Mouse (Mus musculus): ENCODE measurements around the gene Cma1. TPM values are rescaled to one million over a fixed set of nuclear protein-coding genes. Genes with fewer than 3 reads are reported as not detected.

Gene Cma1
- total and polyA plus RNA-seq, 2 experiments from 2014 or later = 0.76 to 4.4 TPM

DNA sequence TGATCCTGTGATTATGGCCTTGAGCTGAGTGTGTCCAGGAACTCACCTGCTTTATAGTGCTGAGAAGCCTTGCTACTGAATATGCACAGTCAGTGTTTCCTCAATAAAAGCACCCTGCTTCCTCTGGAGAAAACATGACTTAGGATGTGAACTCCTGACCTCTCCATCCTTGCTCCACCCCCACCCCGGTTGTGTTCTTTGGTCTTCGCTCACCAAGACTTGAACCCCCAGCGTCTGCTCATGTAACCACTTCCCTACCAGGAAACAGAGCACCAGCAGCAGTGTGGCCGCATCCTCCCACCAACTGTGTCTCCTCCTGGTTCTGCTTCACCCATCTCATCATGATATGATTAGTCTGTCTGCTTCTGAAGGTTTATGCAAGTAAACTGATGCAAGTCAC is 31.1 kb downstream of the Cma1 start:
- H3K27me3 ChIP-seq (ENCODE audit: insufficient read depth, low read length) = no peaks in the 10 kb centered on the region
- H3K4me3 ChIP-seq (ENCODE audit: low read depth, low read length) = no peak overlapping the region
- DNase-seq (no peak), ATAC-seq (no peak)
- no peaks in the 10 kb centered on the region for H3K9me3 ChIP-seq (ENCODE audit: low read length)
- no peak overlapping the region for H3K9ac ChIP-seq
- no peaks in the 10 kb centered on the region for H3K4me1 ChIP-seq (ENCODE audit: insufficient read depth)
- no peak overlapping the region for H3K4me2 ChIP-seq (ENCODE audit: low read depth)
- TF ChIP-seq CTCF (IDR thresholded peaks at IDR 0.05; ENCODE audit: low read depth) = no peak
- no peaks in the 10 kb centered on the region for H3K36me3 ChIP-seq (ENCODE audit: insufficient read depth)
- WGBS = 64% methylated on average over 4 of the region's 4 CpGs
- H3K27ac ChIP-seq (ENCODE audit: low read depth, low read length) = no peak overlapping the region

DNA sequence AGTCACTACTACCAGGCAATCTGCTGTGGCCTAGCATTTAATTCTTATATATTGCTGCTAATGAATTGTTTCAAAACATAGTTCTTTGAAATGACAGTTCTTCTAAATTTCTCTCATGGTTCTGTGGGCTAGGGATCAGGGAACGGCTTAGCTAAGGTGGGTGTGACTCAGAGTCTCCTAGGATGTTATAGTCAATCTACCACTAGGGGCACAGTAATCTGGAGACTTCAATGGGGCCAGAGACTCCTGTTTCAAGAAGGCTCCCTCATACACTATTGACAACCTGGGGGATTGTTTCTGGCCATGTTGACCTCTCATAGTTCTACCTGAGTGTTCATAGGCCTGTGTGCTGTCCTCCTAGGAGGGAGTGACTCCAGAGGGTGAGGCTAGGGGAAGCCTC is 39.0 kb downstream of the Cma1 start:
- Histone ChIP-seq H3K4me2 (ENCODE audit: low read depth) (no peak overlapping the region), H3K36me3 (ENCODE audit: insufficient read depth) (no peaks in the 10 kb centered on the region), H3K9me3 (ENCODE audit: low read length) (no peaks in the 10 kb centered on the region), H3K4me3 (ENCODE audit: low read depth, low read length) (no peak overlapping the region), H3K9ac (no peak overlapping the region), H3K4me1 (ENCODE audit: insufficient read depth) (no peaks in the 10 kb centered on the region), H3K27ac (ENCODE audit: low read depth, low read length) (no peak overlapping the region), H3K27me3 (ENCODE audit: insufficient read depth, low read length) (no peaks in the 10 kb centered on the region)
- 33% methylated on average over 1 of the region's 1 CpGs for WGBS
- no peak for ATAC-seq
- TF ChIP-seq CTCF (IDR thresholded peaks at IDR 0.05; ENCODE audit: low read depth) = peak; percentile 54
- DNase-seq = no peak

DNA sequence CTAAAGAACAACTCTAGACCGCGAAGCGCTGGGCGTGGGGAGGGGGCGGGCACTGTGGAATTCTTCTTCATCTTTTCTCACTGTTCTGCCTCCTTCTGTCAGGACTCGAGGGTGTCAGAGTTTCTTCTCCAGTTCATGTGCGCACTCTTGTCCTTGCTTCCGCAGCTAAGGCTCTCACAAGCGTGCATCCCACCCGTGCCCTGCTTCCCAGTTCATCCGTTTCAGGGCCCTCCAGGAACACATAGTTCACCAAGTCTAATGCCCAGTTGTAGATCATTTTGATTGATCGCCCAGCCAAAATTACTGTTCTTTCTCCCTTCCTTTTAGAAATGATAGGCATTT is 44.1 kb downstream of the Cma1 start:
- Histone ChIP-seq H3K27ac (ENCODE audit: low read depth, low read length) (peak overlapping the region; percentile 76), H3K4me3 (ENCODE audit: low read depth, low read length) (peak overlapping the region; percentile 52), H3K27me3 (ENCODE audit: insufficient read depth, low read length) (no peaks in the 10 kb centered on the region), H3K4me1 (ENCODE audit: insufficient read depth) (0 out of 2 replicates have a peak, but pooled peaks cover 6% of the 10 kb centered on the region), H3K4me2 (ENCODE audit: low read depth) (peak overlapping the region; percentile 95), H3K9ac (peak overlapping the region; percentile 85), H3K36me3 (ENCODE audit: insufficient read depth) (peaks cover 28% of the 10 kb centered on the region), H3K9me3 (ENCODE audit: low read length) (no peaks in the 10 kb centered on the region)
- no peak for DNase-seq
- 0 out of 2 replicates have a peak, but pooled peaks have one; percentile 6 for TF ChIP-seq CTCF (IDR thresholded peaks at IDR 0.05; ENCODE audit: low read depth)
- 6% methylated on average over 12 of the region's 12 CpGs for WGBS
- peak; percentile 54 for ATAC-seq

GRCm38 (mm10) chr14:55899701-55900413 is 44.6 kb downstream of the Cma1 start, which contains the start of gene Sdr39u1:
Sdr39u1 (minus strand) TSS chr14:55900293.
- DNase-seq (peak; percentile 94), ATAC-seq (peak; percentile 98)
- peak within 1 kb of the TSS; percentile 76 for H3K27ac ChIP-seq (ENCODE audit: low read depth, low read length)
- TF ChIP-seq CTCF (IDR thresholded peaks at IDR 0.05; ENCODE audit: low read depth) = peak; percentile 4; the same call in 1 of the 2 replicates
- H3K36me3 ChIP-seq (ENCODE audit: insufficient read depth) = peaks cover 33% of the 10 kb centered on the region
- H3K9ac ChIP-seq = peak within 1 kb of the TSS; percentile 85
- H3K4me1 ChIP-seq (ENCODE audit: insufficient read depth) = 0 out of 2 replicates have a peak, but pooled peaks cover 6% of the 10 kb centered on the region
- no peaks in the 10 kb centered on the region for H3K27me3 ChIP-seq (ENCODE audit: insufficient read depth, low read length)
- peak within 1 kb of the TSS; percentile 95 for H3K4me2 ChIP-seq (ENCODE audit: low read depth)
- H3K4me3 ChIP-seq (ENCODE audit: low read depth, low read length) = peak within 1 kb of the TSS; percentile 52
- WGBS = 3% methylated on average over 39 of the region's 39 CpGs
- H3K9me3 ChIP-seq (ENCODE audit: low read length) = no peaks in the 10 kb centered on the region

DNA sequence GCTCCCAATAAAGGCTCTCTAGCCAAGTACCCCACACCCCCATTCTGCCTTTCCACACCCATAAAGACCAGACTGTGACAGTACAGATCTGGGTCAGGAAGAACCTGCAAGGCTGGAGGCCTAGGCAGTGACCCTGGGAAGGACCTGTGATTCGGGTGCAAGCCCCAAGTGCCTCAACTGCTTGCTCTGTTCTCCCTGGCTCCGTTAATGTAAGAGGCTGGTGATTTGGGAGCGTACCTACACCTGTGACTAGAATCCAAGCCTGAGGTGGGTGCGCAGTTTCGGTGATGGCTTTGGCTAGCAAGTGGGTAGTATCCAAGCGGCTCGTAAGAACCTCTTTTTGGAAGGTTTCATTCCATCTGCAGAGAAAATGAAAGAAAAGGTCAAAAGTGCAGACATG is 45.5 kb downstream of the Cma1 start:
- H3K4me2 ChIP-seq (ENCODE audit: low read depth) = peak overlapping the region; percentile 95; the same call in 1 of the 2 replicates
- peak overlapping the region; percentile 52; the same call in 1 of the 2 replicates for H3K4me3 ChIP-seq (ENCODE audit: low read depth, low read length)
- ATAC-seq = no peak

GRCm38 (mm10) chr14:55897671-55898070 is 46.8 kb downstream of the Cma1 start:
- Histone ChIP-seq H3K36me3 (ENCODE audit: insufficient read depth) (peaks cover 46% of the 10 kb centered on the region), H3K27me3 (ENCODE audit: insufficient read depth, low read length) (no peaks in the 10 kb centered on the region), H3K4me1 (ENCODE audit: insufficient read depth) (0 out of 2 replicates have a peak, but pooled peaks cover 6% of the 10 kb centered on the region), H3K27ac (ENCODE audit: low read depth, low read length) (no peak overlapping the region), H3K9me3 (ENCODE audit: low read length) (no peaks in the 10 kb centered on the region), H3K4me3 (ENCODE audit: low read depth, low read length) (no peak overlapping the region), H3K4me2 (ENCODE audit: low read depth) (no peak overlapping the region), H3K9ac (no peak overlapping the region)
- 93% methylated on average over 12 of the region's 12 CpGs for WGBS
- ATAC-seq = no peak
- TF ChIP-seq CTCF (IDR thresholded peaks at IDR 0.05; ENCODE audit: low read depth) = no peak
- no peak for DNase-seq

More for the DNA sequence above, 45.5 kb downstream of the Cma1 start:
- no peak for DNase-seq
- Histone ChIP-seq H3K4me1 (ENCODE audit: insufficient read depth) (0 out of 2 replicates have a peak, but pooled peaks cover 6% of the 10 kb centered on the region), H3K27me3 (ENCODE audit: insufficient read depth, low read length) (no peaks in the 10 kb centered on the region), H3K27ac (ENCODE audit: low read depth, low read length) (no peak overlapping the region), H3K36me3 (ENCODE audit: insufficient read depth) (peaks cover 43% of the 10 kb centered on the region), H3K9me3 (ENCODE audit: low read length) (no peaks in the 10 kb centered on the region), H3K9ac (no peak overlapping the region; the same call in 1 of the 2 replicates)
- no peak for TF ChIP-seq CTCF (IDR thresholded peaks at IDR 0.05; ENCODE audit: low read depth)
- WGBS = 89% methylated on average over 7 of the region's 7 CpGs

Other genes with a start within 250 kb of the Cma1 start
- 0.05 and 0.15 TPM in 2 replicates for gene Tgm1, start 230.7 kb downstream of the Cma1 start, total RNA-seq (2014; rRNA removed)
- 0.15 and 0.21 TPM in 2 replicates for gene Tgm1, start 230.7 kb downstream of the Cma1 start, polyA plus RNA-seq (2015; fragmentation: Nextera tagmentation; extraction: Ambion mirVana)
- gene Rabggta, start 222.4 kb downstream of the Cma1 start, total RNA-seq (2014; rRNA removed) = 72.8 and 73.3 TPM in 2 replicates
- 49.4 and 56.9 TPM in 2 replicates for gene Rabggta, start 222.4 kb downstream of the Cma1 start, polyA plus RNA-seq (2015; fragmentation: Nextera tagmentation; extraction: Ambion mirVana)
- gene Dhrs1, start 199.0 kb downstream of the Cma1 start, total RNA-seq (2014; rRNA removed) = 70.4 and 83.8 TPM in 2 replicates
- gene Dhrs1, start 199.0 kb downstream of the Cma1 start, polyA plus RNA-seq (2015; fragmentation: Nextera tagmentation; extraction: Ambion mirVana) = 83.3 and 86.0 TPM in 2 replicates
- 23.3 and 34.7 TPM in 2 replicates for gene Nop9, start 199.0 kb downstream of the Cma1 start, total RNA-seq (2014; rRNA removed)
- gene Nop9, start 199.0 kb downstream of the Cma1 start, polyA plus RNA-seq (2015; fragmentation: Nextera tagmentation; extraction: Ambion mirVana) = 21.4 and 25.6 TPM in 2 replicates
- 0.23 and 0.43 TPM in 2 replicates for gene Cideb, start 186.2 kb downstream of the Cma1 start, total RNA-seq (2014; rRNA removed)
- gene Cideb, start 186.2 kb downstream of the Cma1 start, polyA plus RNA-seq (2015; fragmentation: Nextera tagmentation; extraction: Ambion mirVana) = 0.20 and 0.54 TPM in 2 replicates
- gene Ltb4r2, start 183.2 kb downstream of the Cma1 start, total RNA-seq (2014; rRNA removed) = 0.38 TPM in 2 replicates
- gene Ltb4r2, start 183.2 kb downstream of the Cma1 start, polyA plus RNA-seq (2015; fragmentation: Nextera tagmentation; extraction: Ambion mirVana) = 0.65 and 1.1 TPM in 2 replicates
- gene Ltb4r1, start 178.7 kb downstream of the Cma1 start, total RNA-seq (2014; rRNA removed) = 0.38 and 0.48 TPM in 2 replicates
- 0.90 and 0.99 TPM in 2 replicates for gene Ltb4r1, start 178.7 kb downstream of the Cma1 start, polyA plus RNA-seq (2015; fragmentation: Nextera tagmentation; extraction: Ambion mirVana)
- 1.6 and 3.6 TPM in 2 replicates for gene Adcy4, start 160.6 kb downstream of the Cma1 start, total RNA-seq (2014; rRNA removed)
- gene Adcy4, start 160.6 kb downstream of the Cma1 start, polyA plus RNA-seq (2015; fragmentation: Nextera tagmentation; extraction: Ambion mirVana) = 1.6 and 1.7 TPM in 2 replicates
- 0.46 and 0.90 TPM in 2 replicates for gene Ripk3, start 155.8 kb downstream of the Cma1 start, total RNA-seq (2014; rRNA removed)
- gene Ripk3, start 155.8 kb downstream of the Cma1 start, polyA plus RNA-seq (2015; fragmentation: Nextera tagmentation; extraction: Ambion mirVana) = 0.86 and 2.0 TPM in 2 replicates
- 6.0 and 11.9 TPM in 2 replicates for gene Nfatc4, start 121.5 kb downstream of the Cma1 start, total RNA-seq (2014; rRNA removed)
- gene Nfatc4, start 121.5 kb downstream of the Cma1 start, polyA plus RNA-seq (2015; fragmentation: Nextera tagmentation; extraction: Ambion mirVana) = 3.2 and 3.9 TPM in 2 replicates
- 24.2 and 28.5 TPM in 2 replicates for gene Nynrin, start 90.7 kb downstream of the Cma1 start, total RNA-seq (2014; rRNA removed)
- 4.4 and 5.5 TPM in 2 replicates for gene Nynrin, start 90.7 kb downstream of the Cma1 start, polyA plus RNA-seq (2015; fragmentation: Nextera tagmentation; extraction: Ambion mirVana)
- 0.29 and 0.46 TPM in 2 replicates for gene Cbln3, start 60.3 kb downstream of the Cma1 start, total RNA-seq (2014; rRNA removed)
- gene Cbln3, start 60.3 kb downstream of the Cma1 start, polyA plus RNA-seq (2015; fragmentation: Nextera tagmentation; extraction: Ambion mirVana) = 0.24 and 0.33 TPM in 2 replicates
- 13.6 and 20.0 TPM in 2 replicates for gene Khnyn, start 59.7 kb downstream of the Cma1 start, total RNA-seq (2014; rRNA removed)
- 3.2 and 5.3 TPM in 2 replicates for gene Khnyn, start 59.7 kb downstream of the Cma1 start, polyA plus RNA-seq (2015; fragmentation: Nextera tagmentation; extraction: Ambion mirVana)
- gene Sdr39u1, start 44.4 kb downstream of the Cma1 start, total RNA-seq (2014; rRNA removed) = 96.2 and 103 TPM in 2 replicates
- gene Sdr39u1, start 44.4 kb downstream of the Cma1 start, polyA plus RNA-seq (2015; fragmentation: Nextera tagmentation; extraction: Ambion mirVana) = 131 and 132 TPM in 2 replicates
- gene Cma2, start 6.3 kb upstream of the Cma1 start, total RNA-seq (2014; rRNA removed) = not detected in 2 replicates
- gene Cma2, start 6.3 kb upstream of the Cma1 start, polyA plus RNA-seq (2015; fragmentation: Nextera tagmentation; extraction: Ambion mirVana) = not detected in 2 replicates
- gene Mcpt1, start 73.3 kb upstream of the Cma1 start, total RNA-seq (2014; rRNA removed) = not detected in 2 replicates
- gene Mcpt1, start 73.3 kb upstream of the Cma1 start, polyA plus RNA-seq (2015; fragmentation: Nextera tagmentation; extraction: Ambion mirVana) = not detected in 2 replicates
- gene Mcpt9, start 85.8 kb upstream of the Cma1 start, total RNA-seq (2014; rRNA removed) = not detected in 2 replicates
- not detected in 2 replicates for gene Mcpt9, start 85.8 kb upstream of the Cma1 start, polyA plus RNA-seq (2015; fragmentation: Nextera tagmentation; extraction: Ambion mirVana)
- not detected in 2 replicates for gene Mcpt2, start 97.4 kb upstream of the Cma1 start, total RNA-seq (2014; rRNA removed)
- gene Mcpt2, start 97.4 kb upstream of the Cma1 start, polyA plus RNA-seq (2015; fragmentation: Nextera tagmentation; extraction: Ambion mirVana) = not detected in 2 replicates
- gene Mcpt4, start 117.6 kb upstream of the Cma1 start, total RNA-seq (2014; rRNA removed) = 0.46 TPM in 1 of 2 replicates, not detected in the other
- gene Mcpt4, start 117.6 kb upstream of the Cma1 start, polyA plus RNA-seq (2015; fragmentation: Nextera tagmentation; extraction: Ambion mirVana) = 0.36 TPM in 1 of 2 replicates, not detected in the other
- not detected in 2 replicates for gene Mcpt8, start 140.6 kb upstream of the Cma1 start, total RNA-seq (2014; rRNA removed)
- gene Mcpt8, start 140.6 kb upstream of the Cma1 start, polyA plus RNA-seq (2015; fragmentation: Nextera tagmentation; extraction: Ambion mirVana) = not detected in 2 replicates
- 0.92 TPM in 1 of 2 replicates, not detected in the other for gene Ctsg, start 157.9 kb upstream of the Cma1 start, total RNA-seq (2014; rRNA removed)
- 0.41 TPM in 1 of 2 replicates, not detected in the other for gene Ctsg, start 157.9 kb upstream of the Cma1 start, polyA plus RNA-seq (2015; fragmentation: Nextera tagmentation; extraction: Ambion mirVana)
- gene Gzme, start 175.9 kb upstream of the Cma1 start, total RNA-seq (2014; rRNA removed) = not detected in 2 replicates
- gene Gzme, start 175.9 kb upstream of the Cma1 start, polyA plus RNA-seq (2015; fragmentation: Nextera tagmentation; extraction: Ambion mirVana) = not detected in 2 replicates
- not detected in 2 replicates for gene Gzmd, start 187.9 kb upstream of the Cma1 start, total RNA-seq (2014; rRNA removed)
- gene Gzmd, start 187.9 kb upstream of the Cma1 start, polyA plus RNA-seq (2015; fragmentation: Nextera tagmentation; extraction: Ambion mirVana) = not detected in 2 replicates
- gene Gzmg, start 214.9 kb upstream of the Cma1 start, total RNA-seq (2014; rRNA removed) = not detected in 2 replicates
- not detected in 2 replicates for gene Gzmg, start 214.9 kb upstream of the Cma1 start, polyA plus RNA-seq (2015; fragmentation: Nextera tagmentation; extraction: Ambion mirVana)
- gene Gzmn, start 229.9 kb upstream of the Cma1 start, total RNA-seq (2014; rRNA removed) = not detected in 2 replicates
- gene Gzmn, start 229.9 kb upstream of the Cma1 start, polyA plus RNA-seq (2015; fragmentation: Nextera tagmentation; extraction: Ambion mirVana) = not detected in 2 replicates

Data from forebrain, postnatal 0 days (tissue).